Mouse (Mus musculus): ENCODE measurements at regions not wholly inside any gene's neighbourhood (a gene's known extent, or its start where the extent isn't known, plus 50 kb on each side); places are given as distances from the start of the nearest gene placed in this dataset.
A peak's percentile ranks its signal among the peaks of the same experiment; 100 is the strongest.

- no peaks in the 10 kb centered on the region for H3K27me3 ChIP-seq (replicated peaks; ENCODE audit: control insufficient read depth, insufficient read depth, low read length)
Observed at GRCm38 (mm10) chr14:68307973-68308660, 986.0 kb downstream of the Synb start.

DNA sequence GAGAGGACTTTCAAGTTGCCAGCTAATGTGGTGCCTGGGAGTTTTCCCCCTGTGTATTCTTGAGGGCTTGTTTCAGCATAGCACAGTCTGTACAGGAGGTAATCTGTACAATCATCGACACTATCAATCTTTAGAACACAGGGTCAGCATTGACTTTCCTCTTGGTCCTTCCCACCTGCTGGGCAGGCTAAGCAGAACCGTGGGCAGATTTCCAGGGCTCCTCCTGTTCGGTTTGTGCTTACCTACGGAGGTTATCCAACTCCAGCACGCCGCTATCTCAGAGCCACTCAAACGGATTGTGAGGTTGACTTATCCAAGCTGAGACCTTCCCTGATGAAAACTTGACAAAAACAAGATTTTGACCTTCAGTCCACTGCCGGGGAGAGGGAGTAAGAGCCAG lies 988.9 kb downstream of the Synb start:
- Histone ChIP-seq H3K9ac (ENCODE audit: low read depth, low read length) (no peak overlapping the region), H3K4me3 (ENCODE audit: low read length) (no peak overlapping the region), H3K27me3 (replicated peaks; ENCODE audit: control insufficient read depth, insufficient read depth, low read length) (no peaks in the 10 kb centered on the region), H3K9me3 (ENCODE audit: control insufficient read depth, low read length) (no peaks in the 10 kb centered on the region), H3K27ac (ENCODE audit: low read depth, low read length) (no peak overlapping the region), H3K4me1 (ENCODE audit: control insufficient read depth, insufficient read depth, low read depth, low read length) (no peaks in the 10 kb centered on the region), H3K36me3 (ENCODE audit: control insufficient read depth, insufficient read depth, low read length) (no peaks in the 10 kb centered on the region), H3K4me2 (ENCODE audit: low read length) (no peak overlapping the region)
- 89% methylated on average over 8 of the region's 8 CpGs for WGBS
- no peak for ATAC-seq

More at GRCm38 (mm10) chr14:68307973-68308660, 986.0 kb downstream of the Synb start:
- Histone ChIP-seq H3K4me1 (ENCODE audit: control insufficient read depth, insufficient read depth, low read depth, low read length) (no peaks in the 10 kb centered on the region), H3K36me3 (ENCODE audit: control insufficient read depth, insufficient read depth, low read length) (no peaks in the 10 kb centered on the region), H3K4me2 (ENCODE audit: low read length) (no peak overlapping the region), H3K9me3 (ENCODE audit: control insufficient read depth, low read length) (no peaks in the 10 kb centered on the region), H3K4me3 (ENCODE audit: low read length) (no peak overlapping the region), H3K9ac (ENCODE audit: low read depth, low read length) (no peak overlapping the region), H3K27ac (ENCODE audit: low read depth, low read length) (no peak overlapping the region)
- WGBS = 85% methylated on average over 2 of the region's 2 CpGs
- no peak for ATAC-seq

DNA sequence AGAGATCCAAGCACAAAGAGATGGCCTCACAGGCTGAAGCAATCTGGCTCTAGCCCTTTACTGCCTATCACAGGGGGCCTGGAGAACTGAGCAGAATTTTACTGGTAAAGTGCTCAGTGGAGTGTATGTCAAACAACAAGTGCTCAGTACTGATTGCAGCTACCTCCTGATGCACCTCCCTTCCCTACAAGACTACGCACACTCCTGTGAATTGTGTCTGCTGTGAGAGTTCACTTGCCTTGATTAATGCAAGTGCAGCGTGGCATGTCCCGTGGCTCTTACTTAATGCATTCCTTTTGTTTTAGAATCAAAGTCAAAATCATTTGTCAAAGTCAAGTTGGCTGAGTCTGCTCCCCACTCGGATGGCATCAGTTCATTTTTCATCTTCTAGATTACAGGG lies 992.4 kb downstream of the Synb start:
- Histone ChIP-seq H3K4me1 (ENCODE audit: control insufficient read depth, insufficient read depth, low read depth, low read length) (no peaks in the 10 kb centered on the region), H3K36me3 (ENCODE audit: control insufficient read depth, insufficient read depth, low read length) (no peaks in the 10 kb centered on the region), H3K9ac (ENCODE audit: low read depth, low read length) (no peak overlapping the region), H3K9me3 (ENCODE audit: control insufficient read depth, low read length) (no peaks in the 10 kb centered on the region), H3K27ac (ENCODE audit: low read depth, low read length) (no peak overlapping the region), H3K4me2 (ENCODE audit: low read length) (no peak overlapping the region), H3K27me3 (replicated peaks; ENCODE audit: control insufficient read depth, insufficient read depth, low read length) (no peaks in the 10 kb centered on the region), H3K4me3 (ENCODE audit: low read length) (no peak overlapping the region)
- WGBS = 37% methylated on average over 4 of the region's 4 CpGs
- ATAC-seq = peak; percentile 61

DNA sequence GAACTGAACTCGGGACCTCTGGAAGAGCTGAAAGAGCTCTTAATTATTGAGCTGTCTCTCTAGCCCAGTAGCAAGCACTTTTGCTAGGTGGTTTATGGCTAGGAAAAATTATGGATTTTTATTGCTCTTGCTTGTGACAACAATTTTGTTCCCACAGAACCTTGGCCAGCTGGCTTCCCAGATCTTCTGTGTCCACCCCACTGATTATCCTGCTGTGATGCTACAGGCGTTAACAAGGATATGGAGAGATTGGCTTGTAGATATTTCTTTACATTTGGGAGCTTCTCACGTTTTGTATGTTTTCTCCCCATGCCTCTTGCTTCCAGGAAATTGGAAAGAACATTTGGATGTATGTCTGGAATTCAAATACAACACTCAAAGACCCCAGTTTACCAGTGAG lies 1008.6 kb downstream of the Synb start:
- H3K36me3 ChIP-seq (ENCODE audit: control insufficient read depth, insufficient read depth, low read length) = no peaks in the 10 kb centered on the region
- no peak overlapping the region for H3K27ac ChIP-seq (ENCODE audit: low read depth, low read length)
- 79% methylated on average over 3 of the region's 3 CpGs for WGBS
- H3K9me3 ChIP-seq (ENCODE audit: control insufficient read depth, low read length) = no peaks in the 10 kb centered on the region
- H3K9ac ChIP-seq (ENCODE audit: low read depth, low read length) = no peak overlapping the region
- no peak overlapping the region for H3K4me2 ChIP-seq (ENCODE audit: low read length)
- no peak for ATAC-seq
- H3K4me1 ChIP-seq (ENCODE audit: control insufficient read depth, insufficient read depth, low read depth, low read length) = no peaks in the 10 kb centered on the region
- H3K27me3 ChIP-seq (replicated peaks; ENCODE audit: control insufficient read depth, insufficient read depth, low read length) = no peaks in the 10 kb centered on the region
- H3K4me3 ChIP-seq (ENCODE audit: low read length) = no peak overlapping the region

DNA sequence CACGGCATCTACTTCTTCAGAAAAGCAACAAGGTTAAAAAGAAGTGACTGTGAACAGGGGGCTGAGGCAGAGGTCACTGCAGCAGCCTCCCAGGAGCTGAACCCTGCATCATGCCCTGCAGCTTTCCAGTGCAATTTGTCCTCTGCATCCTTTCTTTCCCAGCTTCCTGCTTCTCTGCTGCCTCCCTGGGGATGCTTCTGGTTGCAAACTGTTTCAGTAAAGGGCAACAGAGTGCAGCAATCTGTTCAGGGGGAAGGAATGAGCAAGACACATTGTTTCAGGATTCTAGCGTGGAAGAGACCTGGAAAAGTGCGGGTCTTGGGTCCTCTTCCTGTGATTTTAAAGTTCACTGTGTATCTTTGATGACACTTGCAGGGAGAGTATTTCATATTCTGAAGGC lies 1032.7 kb downstream of the Synb start:
- 0 out of 2 replicates have a peak, but pooled peaks cover 2% of the 10 kb centered on the region for H3K4me1 ChIP-seq (ENCODE audit: control insufficient read depth, insufficient read depth, low read depth, low read length)
- H3K4me2 ChIP-seq (ENCODE audit: low read length) = no peak overlapping the region
- H3K4me3 ChIP-seq (ENCODE audit: low read length) = no peak overlapping the region
- 42% methylated on average over 3 of the region's 3 CpGs for WGBS
- no peaks in the 10 kb centered on the region for H3K9me3 ChIP-seq (ENCODE audit: control insufficient read depth, low read length)
- no peaks in the 10 kb centered on the region for H3K27me3 ChIP-seq (replicated peaks; ENCODE audit: control insufficient read depth, insufficient read depth, low read length)
- no peak overlapping the region for H3K27ac ChIP-seq (ENCODE audit: low read depth, low read length)
- no peak overlapping the region for H3K9ac ChIP-seq (ENCODE audit: low read depth, low read length)
- no peak for ATAC-seq
- no peaks in the 10 kb centered on the region for H3K36me3 ChIP-seq (ENCODE audit: control insufficient read depth, insufficient read depth, low read length)

DNA sequence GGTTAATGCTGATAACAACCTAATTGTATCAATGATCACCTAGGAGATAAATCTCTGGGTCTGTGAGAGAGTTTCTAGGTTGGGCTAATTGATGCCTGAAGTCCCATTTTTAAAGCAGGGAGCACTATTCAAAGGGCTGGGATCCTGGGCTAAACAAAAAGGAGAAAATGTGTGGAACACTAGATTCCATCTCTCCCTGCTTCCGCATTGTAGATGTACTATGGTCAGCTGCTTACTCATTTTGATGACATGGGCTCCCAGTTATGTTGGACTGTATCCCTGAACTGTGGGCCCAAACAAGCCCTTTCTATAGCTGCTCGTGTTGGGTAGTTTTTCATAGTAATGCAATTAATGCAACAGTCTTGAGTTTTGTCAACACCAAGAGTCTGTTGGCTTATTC lies 1047.1 kb downstream of the Synb start:
- WGBS = 94% methylated on average over 2 of the region's 2 CpGs
- Histone ChIP-seq H3K4me3 (ENCODE audit: low read length) (no peak overlapping the region), H3K27me3 (replicated peaks; ENCODE audit: control insufficient read depth, insufficient read depth, low read length) (no peaks in the 10 kb centered on the region), H3K4me2 (ENCODE audit: low read length) (no peak overlapping the region), H3K9me3 (ENCODE audit: control insufficient read depth, low read length) (no peaks in the 10 kb centered on the region), H3K36me3 (ENCODE audit: control insufficient read depth, insufficient read depth, low read length) (no peaks in the 10 kb centered on the region), H3K4me1 (ENCODE audit: control insufficient read depth, insufficient read depth, low read depth, low read length) (no peaks in the 10 kb centered on the region), H3K9ac (ENCODE audit: low read depth, low read length) (no peak overlapping the region), H3K27ac (ENCODE audit: low read depth, low read length) (no peak overlapping the region)
- ATAC-seq = no peak

DNA sequence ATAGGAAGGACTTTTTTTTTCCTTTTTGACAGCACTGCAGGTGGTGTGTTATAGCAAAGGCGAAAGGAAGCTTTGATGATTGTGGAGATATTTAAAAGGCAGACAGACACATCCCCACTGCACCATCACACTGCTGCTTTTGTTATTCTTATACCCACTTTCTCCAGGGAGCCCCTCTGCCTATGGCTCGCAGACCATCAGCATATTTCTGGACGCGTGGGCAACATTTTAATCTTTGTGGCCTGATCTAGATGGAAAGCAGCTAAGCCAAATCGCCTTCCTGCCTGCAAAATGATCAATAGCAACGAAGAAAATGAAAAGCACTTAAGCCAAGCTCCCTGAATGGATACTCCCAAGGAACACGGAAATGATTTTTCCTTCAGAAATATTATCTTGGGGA lies 1054.0 kb downstream of the Synb start:
- H3K4me3 ChIP-seq (ENCODE audit: low read length) = no peak overlapping the region
- no peaks in the 10 kb centered on the region for H3K27me3 ChIP-seq (replicated peaks; ENCODE audit: control insufficient read depth, insufficient read depth, low read length)
- H3K9me3 ChIP-seq (ENCODE audit: control insufficient read depth, low read length) = no peaks in the 10 kb centered on the region
- no peak for ATAC-seq
- 53% methylated on average over 7 of the region's 7 CpGs for WGBS
- no peak overlapping the region for H3K4me2 ChIP-seq (ENCODE audit: low read length)
- no peak overlapping the region for H3K27ac ChIP-seq (ENCODE audit: low read depth, low read length)
- H3K36me3 ChIP-seq (ENCODE audit: control insufficient read depth, insufficient read depth, low read length) = no peaks in the 10 kb centered on the region
- H3K4me1 ChIP-seq (ENCODE audit: control insufficient read depth, insufficient read depth, low read depth, low read length) = no peaks in the 10 kb centered on the region
- no peak overlapping the region for H3K9ac ChIP-seq (ENCODE audit: low read depth, low read length)

GRCm38 (mm10) chr14:68224152-68224551 lies 1069.9 kb downstream of the Synb start:
- H3K9ac ChIP-seq (ENCODE audit: low read depth, low read length) = no peak overlapping the region
- no peaks in the 10 kb centered on the region for H3K9me3 ChIP-seq (ENCODE audit: control insufficient read depth, low read length)
- H3K27me3 ChIP-seq (replicated peaks; ENCODE audit: control insufficient read depth, insufficient read depth, low read length) = no peaks in the 10 kb centered on the region
- H3K27ac ChIP-seq (ENCODE audit: low read depth, low read length) = no peak overlapping the region
- H3K4me2 ChIP-seq (ENCODE audit: low read length) = no peak overlapping the region
- 59% methylated on average over 3 of the region's 3 CpGs for WGBS
- peaks cover 1% of the 10 kb centered on the region for H3K4me1 ChIP-seq (ENCODE audit: control insufficient read depth, insufficient read depth, low read depth, low read length)
- no peak for ATAC-seq
- no peaks in the 10 kb centered on the region for H3K36me3 ChIP-seq (ENCODE audit: control insufficient read depth, insufficient read depth, low read length)
- no peak overlapping the region for H3K4me3 ChIP-seq (ENCODE audit: low read length)

DNA sequence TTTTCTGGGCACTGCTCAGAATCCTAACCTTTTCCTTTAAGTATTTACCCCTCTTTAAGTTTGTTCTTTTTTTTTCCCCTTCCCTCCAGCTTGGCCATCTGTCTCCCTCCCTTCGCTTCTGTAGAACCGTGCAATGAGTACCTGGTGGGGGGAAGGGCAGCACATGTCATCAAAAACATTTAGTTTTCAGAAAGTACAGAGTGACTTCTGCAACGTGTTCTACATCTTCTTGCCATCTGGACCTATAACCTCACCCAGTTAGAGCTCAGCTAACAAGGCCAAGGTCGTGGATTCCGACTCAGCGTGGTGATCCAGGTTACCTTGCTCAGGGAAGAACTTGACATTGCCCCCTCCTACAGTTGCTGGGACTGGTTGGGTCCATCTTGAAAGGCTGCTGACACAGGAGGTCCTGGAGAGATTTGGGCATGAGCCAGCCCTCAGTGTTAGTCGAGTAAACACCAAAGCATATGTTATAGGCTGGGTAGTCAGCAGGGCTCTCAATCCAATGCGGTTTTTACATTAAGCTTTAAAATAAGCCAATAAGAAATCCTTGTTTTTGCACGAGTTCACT lies 1075.0 kb downstream of the Synb start:
- H3K9me3 ChIP-seq (ENCODE audit: control insufficient read depth, low read length) = no peaks in the 10 kb centered on the region
- no peaks in the 10 kb centered on the region for H3K36me3 ChIP-seq (ENCODE audit: control insufficient read depth, insufficient read depth, low read length)
- ATAC-seq = peak; percentile 65
- WGBS = 61% methylated on average over 9 of the region's 9 CpGs
- H3K4me3 ChIP-seq (ENCODE audit: low read length) = no peak overlapping the region
- H3K4me2 ChIP-seq (ENCODE audit: low read length) = no peak overlapping the region
- no peaks in the 10 kb centered on the region for H3K27me3 ChIP-seq (replicated peaks; ENCODE audit: control insufficient read depth, insufficient read depth, low read length)
- H3K9ac ChIP-seq (ENCODE audit: low read depth, low read length) = no peak overlapping the region
- H3K4me1 ChIP-seq (ENCODE audit: control insufficient read depth, insufficient read depth, low read depth, low read length) = peaks cover 10% of the 10 kb centered on the region
- no peak overlapping the region for H3K27ac ChIP-seq (ENCODE audit: low read depth, low read length)
